Mouse (Mus musculus) embryo, embryonic 11 days (tissue): ENCODE results near the gene Cryz.
A peak's percentile ranks its signal among the peaks of the same experiment; 100 is the strongest.
"Not testable (repeated sequence)": the region's sequence is repeated elsewhere in the genome, so short reads cannot be mapped to it uniquely, and the experiment has no call there.

Experiments used
- DNase-seq: peaks from one replicate; pipeline ENCODE4 v3.0.0-alpha.2; 2015

The Cryz gene

DNA sequence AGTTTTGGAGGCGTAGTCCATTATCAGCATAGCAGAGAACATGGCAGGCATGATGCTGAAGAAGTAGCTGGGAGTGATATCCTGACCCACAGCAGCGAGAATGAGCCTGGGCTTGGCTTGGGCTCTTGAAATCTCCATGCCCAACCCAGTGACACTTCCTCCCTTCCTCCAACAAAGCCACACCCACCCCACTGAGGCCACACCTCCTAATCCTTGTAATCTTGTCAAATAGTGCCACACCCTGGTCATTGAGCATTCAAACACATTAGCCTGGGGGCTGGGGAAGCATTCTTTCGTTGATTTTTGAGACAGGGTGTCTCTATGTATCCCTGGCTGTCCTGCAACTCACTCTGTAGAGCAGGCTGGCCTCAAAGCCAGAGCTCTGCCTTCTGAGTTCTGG lies 15.4 kb downstream of the Cryz start:
- DNase-seq = no peak

DNA sequence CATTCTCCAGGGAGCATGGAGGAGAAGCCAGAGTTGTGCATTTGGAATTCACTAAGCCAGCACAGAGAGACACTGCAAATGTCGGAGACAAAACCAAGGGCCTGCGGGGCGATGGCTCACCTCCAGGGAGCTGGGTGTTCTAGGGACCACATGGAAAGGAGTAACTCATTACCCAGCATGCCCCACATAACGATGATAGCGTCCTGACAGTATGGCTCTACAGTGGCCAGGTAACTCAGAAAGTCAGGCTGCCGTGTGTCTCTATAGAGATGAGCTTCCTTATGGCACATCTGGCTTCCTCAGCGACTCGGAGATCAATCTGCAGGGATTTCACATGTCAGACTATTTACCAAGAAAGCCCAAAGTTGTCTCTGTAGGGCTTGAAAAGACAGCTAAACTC lies 18.3 kb downstream of the Cryz start:
- DNase-seq = no peak

DNA sequence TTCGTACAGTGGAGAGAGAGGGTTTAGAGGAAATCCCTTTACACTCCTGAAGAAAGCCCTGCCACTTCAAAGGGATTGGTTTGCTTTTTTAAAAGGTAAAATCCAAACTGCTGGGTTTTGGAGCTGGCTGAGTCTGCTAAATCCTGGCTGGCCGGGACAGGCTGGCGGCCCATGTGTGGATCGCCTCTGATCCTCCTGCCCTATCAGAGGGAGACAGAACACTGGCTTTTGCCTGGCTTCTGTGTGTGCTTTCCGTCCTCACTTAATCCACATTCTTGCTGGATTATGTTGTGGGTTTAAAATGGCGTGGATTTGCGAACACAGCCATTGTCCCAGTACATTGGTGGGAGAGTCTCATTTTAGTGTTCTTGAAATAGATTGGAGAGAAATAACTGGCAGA lies 18.8 kb downstream of the Cryz start:
- DNase-seq = no peak

DNA sequence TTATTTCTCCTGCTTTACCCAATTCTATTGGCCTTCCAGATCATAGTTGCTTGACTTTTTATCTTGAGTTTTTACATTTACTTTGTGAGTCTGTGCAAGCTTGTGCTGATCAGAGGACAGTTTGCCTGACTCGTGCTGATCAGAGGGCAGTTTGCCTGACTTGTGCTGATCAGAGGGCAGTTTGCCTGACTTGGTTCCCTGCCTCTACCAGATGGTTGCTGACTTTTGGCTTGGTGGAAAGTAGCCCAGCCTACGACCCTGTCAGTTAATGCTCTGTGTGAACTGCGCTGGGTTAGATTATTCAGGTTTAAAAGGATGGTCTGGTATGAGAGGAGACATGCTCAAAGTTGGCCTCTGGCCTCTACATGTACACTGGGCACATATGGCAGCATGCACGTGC lies 19.6 kb downstream of the Cryz start:
- no peak for DNase-seq

DNA sequence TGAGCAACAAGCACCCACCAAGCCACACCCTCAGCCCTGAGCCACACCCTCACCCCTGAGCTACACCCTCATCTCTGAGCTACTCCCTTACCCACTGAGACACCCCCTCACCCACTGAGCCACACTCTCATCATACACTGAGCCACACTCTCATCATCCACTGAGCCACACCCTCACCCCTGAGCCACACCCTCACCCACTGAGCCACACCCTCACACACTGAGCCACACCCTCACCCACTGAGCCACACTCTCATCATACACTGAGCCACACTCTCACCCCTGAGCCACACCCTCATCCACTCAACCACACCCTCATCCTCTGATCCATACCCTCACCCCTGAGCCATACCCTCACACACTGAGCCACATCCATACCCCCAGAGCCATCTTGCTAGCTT lies 31.8 kb downstream of the Cryz start:
- DNase-seq = no peak

DNA sequence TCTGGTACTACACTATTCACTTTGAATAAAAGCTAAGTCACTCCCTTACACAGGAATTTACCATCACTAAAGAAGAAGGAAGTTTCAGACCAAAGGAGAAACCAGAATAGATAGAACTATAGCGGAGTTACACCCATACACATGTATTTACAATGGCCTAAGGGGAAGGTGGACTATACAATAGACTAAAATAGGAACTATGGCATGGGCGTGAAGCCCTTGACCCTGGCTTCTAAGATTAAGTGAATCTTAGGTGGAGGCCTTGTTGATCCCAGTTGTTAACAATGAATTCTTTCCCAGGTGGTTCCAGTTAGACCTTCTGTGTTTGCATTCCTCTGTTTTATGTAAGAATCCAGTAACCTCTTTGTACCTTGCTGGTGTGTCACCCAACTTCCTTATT lies 34.8 kb downstream of the Cryz start:
- DNase-seq = not testable (repeated sequence)

DNA sequence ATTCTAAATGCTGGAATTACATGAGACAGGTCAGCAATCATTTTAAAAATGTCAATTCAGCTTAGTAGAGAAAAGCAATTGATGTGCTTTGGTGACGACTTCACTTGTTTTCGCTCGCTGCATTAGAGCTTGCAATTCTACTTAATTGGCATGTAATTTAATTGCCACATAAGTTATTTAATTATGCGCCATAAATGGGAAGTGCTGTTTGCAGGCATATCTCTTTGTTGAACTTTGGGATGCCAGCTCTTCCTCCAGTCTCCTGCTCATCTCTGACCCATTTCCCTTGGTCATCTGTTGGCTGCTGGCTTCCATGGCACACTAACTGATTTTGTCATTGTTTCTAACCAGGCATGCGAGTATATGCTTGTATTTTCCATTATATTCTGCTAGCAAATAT lies 36.6 kb downstream of the Cryz start:
- no peak for DNase-seq

DNA sequence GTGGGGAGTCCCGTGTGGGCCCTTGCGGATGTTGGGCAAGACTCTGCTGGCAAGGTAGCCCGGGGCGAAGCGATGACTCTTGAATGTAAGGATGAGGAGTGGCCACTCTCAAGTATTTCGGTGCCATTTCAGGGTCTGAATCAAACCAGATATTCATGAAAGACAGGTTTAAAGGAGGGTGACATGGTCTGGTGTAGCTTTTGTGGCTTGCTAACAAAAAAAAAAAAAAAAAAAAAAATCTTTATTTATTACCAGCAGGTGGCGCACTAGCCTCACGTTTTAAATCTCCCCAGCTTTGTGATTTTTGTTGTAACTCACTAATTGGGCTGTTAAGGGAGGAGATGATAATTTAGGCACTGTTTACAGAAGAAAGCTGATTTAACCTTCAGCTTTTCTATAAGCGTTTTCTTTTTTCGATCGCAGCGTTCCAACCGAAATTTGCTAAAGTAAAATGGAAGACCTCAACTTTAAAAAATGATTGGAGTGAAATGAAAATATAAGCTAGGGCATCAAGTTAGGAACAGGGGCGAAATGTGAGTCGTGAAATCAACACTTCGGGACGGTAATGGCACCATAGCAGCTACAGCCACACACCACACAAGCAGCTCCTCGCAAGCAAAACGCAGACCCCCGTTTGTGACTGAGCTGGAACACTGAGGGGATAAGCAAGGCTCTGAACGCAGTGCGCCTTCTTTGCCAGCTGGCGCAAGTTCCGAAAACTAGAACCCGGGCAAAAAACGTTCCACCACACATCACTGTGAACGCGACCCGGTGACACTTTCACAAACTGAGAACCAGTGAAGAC lies 50.3 kb downstream of the Cryz start:
- DNase-seq = peak; percentile 47

DNA sequence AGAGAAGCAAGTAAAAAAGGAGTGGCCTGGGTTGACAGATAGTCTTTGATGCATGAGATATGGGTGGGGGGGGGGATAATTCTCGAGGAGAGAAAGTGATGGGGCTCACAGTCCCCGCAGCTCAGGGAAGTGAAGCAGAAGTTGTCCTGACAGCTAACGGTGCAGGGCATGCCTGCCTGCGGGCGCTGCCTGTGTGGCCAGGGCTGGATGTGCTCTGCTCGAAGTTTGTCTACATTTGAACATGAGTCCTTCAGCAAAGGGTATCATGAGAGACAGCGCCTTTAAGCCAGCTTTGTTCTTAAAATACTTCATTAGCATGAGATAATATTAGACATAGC lies 50.9 kb downstream of the Cryz start:
- no peak for DNase-seq

DNA sequence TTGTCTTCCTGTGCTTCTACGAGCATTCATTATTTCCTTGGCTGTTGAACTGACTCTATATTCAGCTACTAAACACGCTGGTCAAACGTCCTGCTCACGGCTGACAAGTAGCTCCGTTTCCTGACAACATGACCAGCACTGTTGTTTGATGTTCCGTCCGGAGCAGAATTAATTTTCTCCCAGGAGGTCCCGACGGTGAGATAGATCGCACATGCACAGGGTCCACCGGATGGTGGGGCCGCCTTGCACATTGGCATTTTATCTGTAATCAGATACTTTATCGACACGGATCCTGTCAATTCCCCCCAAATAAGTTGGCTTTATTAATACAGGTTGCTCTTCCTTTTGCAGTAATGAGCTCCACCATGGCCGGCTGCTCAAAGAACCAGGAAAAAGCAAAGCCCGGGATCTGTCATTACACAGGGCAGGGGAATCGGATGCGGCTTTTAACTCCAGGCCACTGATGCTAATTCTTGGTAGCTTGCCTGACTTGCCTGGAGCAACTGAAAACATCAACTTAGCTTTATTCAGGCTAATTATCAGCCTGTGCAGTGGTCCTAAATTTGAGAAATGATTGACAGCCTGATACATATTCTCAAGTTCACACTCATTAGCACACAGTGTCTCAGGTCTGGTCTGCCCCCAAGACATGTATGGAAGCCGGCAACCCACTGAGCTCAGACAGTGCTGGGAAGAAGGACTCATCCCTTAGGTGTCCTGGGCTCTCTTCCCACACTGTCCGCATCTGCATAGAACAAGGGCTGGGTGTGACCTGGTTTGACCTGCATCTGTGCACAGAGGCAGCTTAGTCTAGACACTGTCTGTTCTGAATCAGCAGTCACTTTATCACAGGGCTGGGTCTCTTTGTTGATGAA lies 53.1 kb downstream of the Cryz start:
- peak; percentile 20 for DNase-seq

DNA sequence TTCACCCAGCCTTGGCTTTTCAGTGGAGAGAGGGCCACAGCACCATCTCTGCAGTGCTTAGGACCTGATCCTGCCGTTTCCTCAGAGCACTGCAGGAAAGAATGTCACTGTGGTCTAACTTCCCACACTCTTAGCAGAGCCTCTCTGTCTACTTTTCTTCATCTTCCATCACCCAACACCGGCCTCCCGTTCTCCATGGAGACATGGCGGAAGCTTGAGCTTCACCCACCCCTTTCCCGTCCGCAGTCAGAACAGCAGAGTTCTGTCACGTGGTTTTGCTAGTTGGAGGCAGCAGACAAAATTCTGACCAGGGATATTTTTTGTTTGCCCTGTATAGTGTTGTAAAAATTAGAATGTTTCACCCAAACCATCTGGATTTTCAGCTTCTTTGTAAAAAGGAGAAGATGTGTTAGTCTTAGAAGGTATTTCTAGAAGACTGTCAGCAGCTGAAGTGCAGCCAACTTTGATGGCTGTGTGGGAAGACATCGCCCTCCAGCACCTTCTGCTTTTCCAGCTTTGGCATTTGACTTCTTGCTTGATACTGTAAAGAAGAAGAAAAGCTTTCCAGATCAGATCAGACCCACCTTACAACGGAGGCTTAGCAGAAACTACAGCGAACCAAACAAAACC lies 54.8 kb downstream of the Cryz start:
- DNase-seq = no peak

DNA sequence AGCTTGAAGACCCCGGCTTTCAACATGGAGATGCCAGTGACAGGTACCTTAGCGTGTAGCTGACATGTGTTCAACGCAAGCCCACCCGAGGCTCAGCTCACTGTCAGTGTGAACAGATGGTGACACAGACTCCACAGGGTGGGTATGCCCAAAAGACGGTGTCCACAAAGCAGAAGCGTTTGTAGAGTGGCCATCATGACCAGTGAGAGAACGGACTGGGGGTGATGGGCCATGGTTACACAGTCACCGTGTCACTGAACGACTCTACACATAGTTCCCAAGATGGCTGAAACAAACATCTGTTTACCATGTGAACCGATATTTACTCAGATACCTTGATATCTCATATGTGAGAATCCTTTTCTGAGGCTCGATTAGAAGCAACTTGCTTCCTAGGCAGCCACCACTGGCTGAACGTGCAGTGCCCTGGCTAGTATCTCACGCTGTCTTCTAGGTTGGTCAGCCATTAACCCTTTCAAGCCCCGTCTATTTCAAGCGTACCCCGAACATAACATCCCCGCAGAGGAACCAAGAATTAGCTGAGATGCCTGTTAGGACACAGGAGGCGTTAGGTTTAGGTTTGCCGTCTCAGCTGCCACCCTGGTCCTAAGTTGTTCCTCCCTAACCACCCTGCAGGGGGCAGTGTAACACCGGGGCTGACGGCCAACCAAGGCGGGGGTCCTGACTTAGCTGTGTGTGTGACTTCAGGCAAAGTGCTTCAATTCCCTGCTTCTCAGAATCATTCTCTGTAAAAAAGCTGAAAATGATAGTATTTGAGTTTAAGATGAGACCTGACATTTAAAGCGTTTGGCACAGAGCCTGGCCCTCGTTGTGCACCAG lies 56.3 kb downstream of the Cryz start:
- peak; percentile 78 for DNase-seq

DNA sequence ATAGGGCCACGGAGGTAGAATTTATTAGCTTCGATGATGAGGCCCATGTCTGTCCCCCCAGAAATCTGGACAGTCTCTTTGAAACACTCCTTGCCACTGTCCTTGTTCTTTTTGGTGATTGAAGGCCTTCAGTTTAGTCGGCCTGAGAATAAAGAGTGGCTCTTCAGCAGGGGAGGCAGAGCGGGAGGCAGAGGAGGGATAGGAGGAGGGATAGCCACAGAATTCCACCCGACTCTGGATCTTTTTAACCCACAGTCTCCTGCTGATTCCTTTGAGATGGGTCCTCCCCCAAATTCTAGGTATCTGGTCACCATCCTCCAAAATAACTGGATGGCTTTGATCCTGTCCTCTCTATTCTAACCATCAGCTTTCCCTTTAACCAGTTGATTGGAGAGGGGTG lies 56.9 kb downstream of the Cryz start:
- no peak for DNase-seq

DNA sequence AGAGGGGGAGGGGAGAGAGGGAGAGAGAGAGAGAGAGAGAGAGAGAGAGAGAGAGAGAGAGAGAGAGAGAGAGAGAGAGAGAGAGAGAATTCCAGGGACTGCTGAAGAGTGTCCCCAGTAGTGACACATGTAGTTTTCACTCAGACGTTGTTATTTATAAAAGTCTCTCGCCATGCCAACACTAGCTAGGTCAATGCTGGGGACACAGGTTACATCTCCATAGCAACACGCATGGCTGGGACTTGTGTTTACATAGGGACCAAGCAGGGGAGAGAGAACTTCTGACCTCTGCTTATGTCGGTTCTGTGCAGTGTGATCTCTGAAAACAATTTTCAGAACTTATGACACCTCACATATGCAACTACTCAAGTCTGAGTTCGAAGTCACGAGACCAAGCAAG lies 57.8 kb downstream of the Cryz start:
- DNase-seq = no peak

DNA sequence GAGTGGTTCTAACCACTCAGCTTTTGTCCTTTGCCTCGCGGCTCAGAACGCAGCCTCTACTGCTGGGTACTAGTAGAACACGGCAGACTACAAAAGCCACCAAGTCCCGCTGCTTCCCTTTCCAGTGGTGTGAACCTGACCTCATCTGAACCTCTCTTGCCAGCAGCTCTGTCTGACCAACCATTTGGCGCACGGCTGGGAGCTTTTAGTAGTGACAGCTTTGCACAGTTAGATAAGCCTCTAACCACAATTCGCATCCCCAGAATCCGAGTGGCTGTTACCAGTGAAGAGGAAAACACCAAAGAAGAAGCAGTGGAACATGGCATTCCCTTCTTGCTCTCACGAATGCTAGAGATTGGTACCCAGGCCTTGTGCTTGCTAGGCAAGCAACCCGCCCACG lies 58.4 kb downstream of the Cryz start:
- DNase-seq = no peak

DNA sequence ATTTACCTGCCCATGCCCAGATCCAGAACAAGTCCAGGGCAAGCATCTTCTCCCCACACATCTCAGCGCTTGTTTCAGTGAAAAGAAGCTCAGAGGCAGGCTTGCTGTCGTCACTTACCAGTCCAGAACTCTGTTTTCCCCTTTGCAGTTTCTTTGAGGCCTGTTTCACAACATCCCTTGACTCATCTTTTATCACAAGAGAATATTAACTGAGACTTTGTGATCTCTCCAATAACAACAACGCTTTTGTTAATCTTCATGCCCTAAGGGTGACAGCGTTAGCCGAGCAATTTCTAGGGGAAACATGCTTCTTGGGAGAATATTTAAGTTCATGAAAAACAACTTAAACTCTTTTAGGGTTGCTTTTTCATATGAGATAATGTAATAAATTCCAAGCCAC lies 59.2 kb downstream of the Cryz start:
- no peak for DNase-seq

DNA sequence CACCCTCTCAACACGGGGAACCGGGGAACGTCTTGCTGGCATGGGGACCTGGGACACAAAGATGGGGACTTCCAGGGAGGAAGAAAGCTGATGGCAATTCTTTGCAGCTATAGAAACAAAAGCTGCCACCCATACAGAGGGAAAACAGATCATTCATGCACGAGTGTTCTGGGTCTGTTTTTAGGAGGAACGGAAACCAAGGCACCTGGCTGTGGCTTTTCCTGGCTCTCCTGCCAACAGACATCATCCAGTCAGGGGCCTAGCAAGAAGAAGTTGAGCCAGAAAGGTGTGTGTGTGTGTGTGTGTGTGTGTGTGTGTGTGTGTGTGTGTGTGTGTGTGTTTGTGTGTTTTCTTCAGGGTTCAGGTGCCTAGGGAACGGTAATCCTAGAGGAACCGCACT lies 67.0 kb downstream of the Cryz start, which contains the start of gene Erich3:
Gene Erich3 (plus strand): TSS at position 315 of the 400 bp plus-strand sequence.
- no peak for DNase-seq

DNA sequence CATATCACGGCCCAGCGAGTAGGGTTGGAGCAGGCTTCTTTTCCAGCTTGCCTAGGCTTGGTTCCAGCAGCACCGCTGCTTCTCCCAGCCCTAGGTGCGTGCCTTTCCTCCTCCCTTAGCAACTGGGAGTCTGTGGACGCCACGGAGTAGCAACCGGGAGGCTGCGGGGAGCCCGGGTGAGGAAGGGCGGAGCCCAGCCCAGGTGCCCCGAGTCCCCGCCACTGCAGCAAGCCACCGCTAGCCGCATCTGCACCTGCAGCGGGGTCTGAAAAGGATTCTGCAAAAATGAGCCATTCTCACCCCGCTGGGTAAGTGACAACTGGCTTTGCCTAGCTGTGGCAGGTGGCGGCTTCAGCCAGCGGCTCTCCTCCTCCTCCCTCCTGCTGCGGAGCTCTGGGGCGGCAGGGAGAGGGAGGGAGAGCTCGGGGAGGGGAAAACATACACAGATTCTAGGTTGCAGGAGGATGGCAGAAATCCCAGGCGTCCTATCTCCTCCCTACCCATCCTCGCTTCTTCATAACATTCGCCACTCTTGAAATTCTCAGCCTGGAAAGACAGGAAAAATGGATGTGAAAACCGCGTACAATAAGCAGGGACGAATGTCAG lies 67.6 kb downstream of the Cryz start:
- DNase-seq = peak; percentile 43

DNA sequence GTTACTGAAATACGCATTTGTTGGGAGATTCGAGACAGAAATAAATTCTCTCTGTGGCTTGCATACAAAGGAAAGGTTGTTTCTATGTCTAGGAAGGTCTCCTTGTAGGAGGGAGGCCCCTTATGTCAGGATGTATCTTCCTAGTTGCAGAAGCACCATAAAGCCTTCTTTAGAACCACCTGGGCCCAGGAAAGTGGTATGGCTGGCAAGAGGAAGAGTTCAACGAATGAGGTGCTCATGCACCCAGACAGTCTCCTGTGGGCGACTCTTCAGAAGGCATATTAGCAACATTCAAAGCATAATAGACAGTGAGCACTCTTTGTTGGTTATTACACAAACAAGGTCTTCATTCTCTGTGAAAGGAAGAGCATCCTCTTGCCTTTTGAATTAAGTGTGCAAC lies 68.1 kb downstream of the Cryz start:
- no peak for DNase-seq

DNA sequence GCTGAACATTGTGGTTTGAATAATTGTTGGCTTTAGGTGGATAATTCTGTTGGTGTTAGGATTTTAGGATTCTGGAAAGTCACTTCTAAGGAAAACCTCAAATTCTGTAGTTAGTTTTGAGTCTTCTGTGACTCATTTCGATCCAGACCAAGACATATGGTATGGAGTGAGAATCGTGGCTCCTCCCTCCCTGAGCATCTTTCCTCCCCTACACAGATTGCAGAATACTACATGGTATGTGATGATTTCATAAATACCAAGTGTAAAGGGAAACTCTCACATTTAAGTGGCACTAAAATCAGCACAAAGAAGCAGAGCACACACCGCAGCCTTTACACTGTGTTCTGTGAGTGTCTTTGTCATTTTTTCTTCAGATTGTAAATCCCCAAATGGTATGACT lies 72.0 kb downstream of the Cryz start:
- no peak for DNase-seq

DNA sequence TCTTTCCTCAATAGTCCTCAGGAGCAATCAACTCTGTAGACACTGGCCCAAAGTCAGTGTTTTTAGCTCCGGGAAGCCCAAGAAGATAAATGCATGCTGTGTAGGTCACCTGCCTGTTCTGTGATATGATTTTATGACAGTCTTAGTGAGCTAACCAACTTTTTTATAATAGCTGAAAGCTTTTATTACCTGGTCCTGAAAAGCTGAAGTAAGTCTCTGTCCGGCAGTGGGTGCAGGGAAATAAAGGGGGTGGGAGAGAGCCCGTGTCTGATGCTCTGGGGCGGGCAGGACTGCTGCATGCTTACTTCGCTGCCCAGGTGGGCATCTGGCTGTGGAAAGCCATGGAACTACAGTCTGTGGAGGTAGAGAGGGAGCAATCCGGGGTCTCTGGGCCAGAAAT lies 74.1 kb downstream of the Cryz start:
- no peak for DNase-seq

DNA sequence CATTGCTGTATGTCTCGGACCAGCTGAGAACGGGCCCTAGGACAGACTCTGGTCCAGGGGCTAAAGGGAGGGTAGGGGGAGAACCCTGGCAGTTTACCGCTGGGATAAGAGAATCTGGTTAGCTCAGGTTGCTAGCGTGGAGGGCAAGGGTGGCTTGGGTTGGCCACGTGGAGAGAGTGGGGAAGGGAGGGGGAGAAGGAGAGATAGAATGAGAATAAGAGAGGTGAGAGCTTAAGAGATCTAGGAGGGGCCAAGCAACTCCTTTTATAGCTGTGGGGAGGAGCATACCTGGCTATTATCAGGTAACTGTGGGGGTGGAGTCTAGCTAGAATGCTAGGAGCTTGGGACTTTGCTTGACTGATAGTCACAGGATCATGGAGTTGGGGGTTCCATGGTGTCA lies 74.5 kb downstream of the Cryz start:
- no peak for DNase-seq
